Mouse (Mus musculus) liver, postnatal 0 days (tissue): Measurements from ENCODE around the gene Six3.

Source experiments
- CTCF ChIP-seq: sonication (generic); IDR thresholded peaks from 2 replicates; pipeline ENCODE4 v1.5.1; 2016; ENCODE audit warnings: antibody characterized with exemption, low read depth
- EP300 ChIP-seq: IDR thresholded peaks from 2 replicates; pipeline ENCODE4 v1.6.1; 2016; ENCODE audit warnings: antibody characterized with exemption, low read depth, mild to moderate bottlenecking

DNA sequence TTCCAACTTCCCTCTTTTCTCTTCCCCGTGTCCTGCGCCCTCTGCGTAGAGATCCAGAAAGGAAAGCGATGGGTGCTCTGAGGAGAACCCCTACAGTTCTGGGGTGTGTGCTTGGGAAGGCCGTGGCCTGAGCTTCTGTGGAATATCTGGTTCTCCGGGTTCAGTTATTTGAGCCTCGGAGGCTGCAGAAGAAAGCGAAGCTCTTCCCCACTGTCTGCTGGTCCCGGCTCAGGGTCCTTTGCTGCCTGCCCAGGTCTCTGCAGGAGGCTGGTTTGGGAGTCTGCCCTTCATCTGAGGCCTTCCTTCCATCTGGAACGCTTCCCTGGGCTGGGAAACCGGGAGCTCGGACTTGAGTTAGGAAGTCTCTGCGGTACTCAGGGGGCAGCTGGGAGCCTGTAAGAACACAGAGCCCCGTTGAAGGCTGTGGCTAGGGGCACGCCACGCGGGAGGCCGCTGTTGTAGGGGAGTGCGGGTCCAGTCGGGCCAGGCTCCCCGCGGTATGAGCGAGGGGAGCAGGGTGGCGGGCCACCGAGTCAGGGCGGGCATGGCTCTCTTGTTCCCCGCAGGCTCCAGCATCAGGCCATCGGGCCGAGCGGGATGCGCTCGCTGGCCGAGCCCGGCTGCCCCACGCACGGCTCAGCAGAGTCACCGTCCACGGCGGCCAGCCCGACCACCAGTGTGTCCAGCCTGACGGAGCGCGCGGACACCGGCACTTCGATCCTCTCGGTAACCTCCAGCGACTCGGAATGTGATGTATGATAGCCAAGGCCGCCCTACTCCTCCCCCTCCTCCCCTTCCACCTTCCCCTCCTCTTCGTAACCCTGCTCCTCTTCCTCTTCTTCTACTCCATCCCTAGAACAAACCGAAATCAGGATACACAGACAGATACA, 10.0 kb downstream of the Six3 start:
- TF ChIP-seq CTCF (no peak), EP300 (no peak)
